Mouse (Mus musculus): Measurements from ENCODE around the gene Pbsn.

GRCm38 (mm10) chrX:77788675-77789074 is 64.7 kb downstream of the Pbsn start:
- TF ChIP-seq EP300 (IDR thresholded peaks at IDR 0.05; ENCODE audit: low read depth) (no peak), CTCF (IDR thresholded peaks at IDR 0.05; ENCODE audit: low read depth) (no peak)
